Mouse (Mus musculus): ENCODE measurements around the gene Olfr670.
"Not testable (repeated sequence)": the region's sequence is repeated elsewhere in the genome, so short reads cannot be mapped to it uniquely, and the experiment has no call there.

The Olfr670 gene

GRCm38 (mm10) chr7:104962520-104962919 is at the start of gene Olfr670:
Olfr670 (minus strand) TSS chr7:104962620.
- no peak for DNase-seq

- no peak for DNase-seq
Measured at GRCm38 (mm10) chr7:105001929-105002328, 39.5 kb upstream of the Olfr670 start, which contains the start of gene Olfr672. Olfr672 (minus strand) TSS chr7:105002029.

GRCm38 (mm10) chr7:104979026-104979425 is 16.6 kb upstream of the Olfr670 start, which contains the start of gene Olfr671:
Olfr671 (minus strand) TSS chr7:104979126.
- no peak for DNase-seq

GRCm38 (mm10) chr7:104972507-104972906 is 10.1 kb upstream of the Olfr670 start:
- not testable (repeated sequence) for DNase-seq

- not testable (repeated sequence) for DNase-seq
Measured at GRCm38 (mm10) chr7:104950234-104950633, 12.2 kb downstream of the Olfr670 start.

GRCm38 (mm10) chr7:104933940-104934339 is 28.5 kb downstream of the Olfr670 start, which contains the start of gene Olfr669:
Olfr669 (plus strand) TSS chr7:104934240.
- DNase-seq = no peak

- no peak for DNase-seq
Measured at GRCm38 (mm10) chr7:104927957-104928356, 34.5 kb downstream of the Olfr670 start, which contains the start of gene Olfr668. Olfr668 (minus strand) TSS chr7:104928057.

GRCm38 (mm10) chr7:104921382-104921781 is 41.0 kb downstream of the Olfr670 start, which contains the start of gene Olfr667:
Olfr667 (minus strand) TSS chr7:104921482.
- DNase-seq = no peak
